Mouse (Mus musculus): ENCODE results near the gene Olfr1124.
"Not testable (repeated sequence)": the region's sequence is repeated elsewhere in the genome, so short reads cannot be mapped to it uniquely, and the experiment has no call there.

Gene Olfr1124

DNA sequence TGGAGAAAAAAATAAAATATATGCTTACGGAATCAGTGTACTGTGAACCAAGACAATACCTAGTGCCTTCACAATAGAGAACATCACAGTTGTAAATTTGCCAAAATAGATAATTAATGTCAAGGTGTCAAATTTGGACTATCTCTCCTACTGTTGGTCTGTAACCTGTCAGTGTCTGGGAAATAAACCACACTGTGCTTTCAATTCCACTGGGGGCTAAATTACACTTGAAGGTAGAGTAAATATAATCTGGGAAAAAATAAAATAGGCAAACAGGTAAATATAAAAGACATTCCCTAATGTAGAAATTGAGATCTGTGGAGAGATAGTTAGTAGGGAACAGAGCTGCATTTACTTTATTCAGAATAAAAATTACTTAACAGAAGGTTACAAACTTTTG is at the start of gene Olfr1124:
Olfr1124 (plus strand) TSS at position 301 of the 400 bp plus-strand sequence.
- DNase-seq = no peak

DNA sequence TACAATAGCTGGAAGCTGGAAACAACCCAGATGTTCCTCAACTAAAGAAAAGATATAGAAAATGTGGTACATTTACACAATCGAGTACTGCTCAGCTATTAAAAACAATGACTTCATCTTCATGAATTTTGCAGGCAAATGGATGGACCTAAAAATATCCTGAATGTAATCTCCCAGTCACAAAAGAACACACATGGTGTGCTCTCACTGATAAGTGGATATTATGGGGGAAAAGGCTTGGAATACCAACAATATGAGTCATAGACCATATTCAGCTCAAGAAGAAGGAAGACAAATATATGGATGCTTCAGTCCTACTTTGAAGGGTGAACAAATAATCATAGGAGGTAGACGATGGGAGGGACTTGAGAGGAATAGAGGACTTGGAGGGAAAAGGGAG is 46.1 kb upstream of the Olfr1124 start:
- DNase-seq = no peak

DNA sequence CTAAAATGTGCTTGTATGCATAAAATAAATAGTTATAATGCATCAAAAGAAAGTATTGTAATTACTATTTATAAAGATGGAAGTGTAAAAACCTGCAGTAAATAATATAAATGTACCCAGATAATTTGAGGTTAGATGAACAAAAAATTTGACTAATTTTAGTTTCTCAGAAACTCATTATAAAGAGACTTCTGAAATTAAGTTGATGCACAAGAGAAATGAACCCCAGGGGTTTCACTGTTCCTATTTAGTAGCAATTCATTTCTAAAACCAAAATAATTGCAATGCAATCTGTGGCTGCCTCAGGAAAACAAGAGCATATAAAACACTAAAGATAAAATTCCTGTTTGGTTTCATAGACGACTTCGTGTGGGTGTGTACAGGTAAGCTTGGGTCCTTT is 44.5 kb upstream of the Olfr1124 start, which contains the start of gene Olfr1122:
Olfr1122 (plus strand) TSS at position 301 of the 400 bp plus-strand sequence.
- no peak for DNase-seq

DNA sequence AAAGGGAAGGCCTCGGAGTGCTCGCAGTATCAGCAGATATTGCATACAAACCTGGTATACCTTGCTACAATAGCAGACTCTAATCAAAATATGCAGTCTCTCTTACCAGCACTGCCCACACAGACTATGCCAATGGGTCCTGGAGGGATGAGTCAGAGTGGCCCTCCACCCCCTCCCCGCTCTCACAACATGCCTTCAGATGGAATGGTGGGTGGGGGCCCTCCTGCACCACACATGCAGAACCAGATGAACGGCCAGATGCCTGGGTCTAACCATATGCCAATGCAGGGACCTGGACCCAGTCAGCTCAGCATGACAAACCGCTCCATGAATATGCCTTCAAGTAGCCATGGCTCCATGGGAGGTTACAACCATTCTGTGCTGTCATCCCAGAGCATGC is 36.5 kb upstream of the Olfr1124 start:
- DNase-seq = not testable (repeated sequence)

DNA sequence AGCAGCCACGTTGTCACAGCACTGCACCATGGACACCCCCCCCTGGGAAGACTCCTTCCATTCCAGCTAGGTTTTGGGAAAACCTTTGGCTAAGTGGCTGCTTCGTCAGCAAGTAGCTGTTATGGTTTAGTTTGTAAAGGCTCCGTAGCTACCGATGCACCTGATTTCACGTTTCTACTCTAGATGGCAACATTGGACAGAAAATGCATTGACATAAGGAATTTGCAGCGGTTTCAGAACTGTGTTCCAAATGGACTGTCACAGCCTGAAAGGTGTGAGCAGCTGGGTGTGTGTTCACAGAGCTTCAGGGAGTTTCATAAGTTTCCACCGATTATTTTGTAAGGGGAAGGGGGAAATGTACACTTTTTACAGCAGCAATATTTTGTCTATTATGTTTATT is 35.4 kb upstream of the Olfr1124 start:
- not testable (repeated sequence) for DNase-seq

DNA sequence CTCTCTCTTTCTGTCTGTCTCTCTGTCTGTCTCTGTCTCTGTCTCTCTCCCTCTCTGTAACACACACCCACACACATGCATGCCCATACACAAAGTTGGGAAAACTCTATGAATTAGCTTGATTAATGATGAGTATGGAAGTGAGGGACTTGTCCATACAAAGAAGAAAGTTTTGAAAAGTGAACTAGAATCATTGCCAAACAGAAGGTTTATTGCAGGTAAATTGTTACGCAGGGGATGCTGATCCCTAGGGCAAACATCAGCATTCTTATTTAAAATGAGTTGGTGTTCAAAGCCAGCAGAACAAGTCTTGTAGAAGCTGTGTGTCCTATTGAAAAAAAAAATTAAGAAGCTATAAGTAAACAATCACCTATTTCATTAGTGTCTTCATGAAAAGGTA is 13.7 kb upstream of the Olfr1124 start, which contains the start of gene Olfr1123:
Olfr1123 (plus strand) TSS at position 301 of the 400 bp plus-strand sequence.
- no peak for DNase-seq

DNA sequence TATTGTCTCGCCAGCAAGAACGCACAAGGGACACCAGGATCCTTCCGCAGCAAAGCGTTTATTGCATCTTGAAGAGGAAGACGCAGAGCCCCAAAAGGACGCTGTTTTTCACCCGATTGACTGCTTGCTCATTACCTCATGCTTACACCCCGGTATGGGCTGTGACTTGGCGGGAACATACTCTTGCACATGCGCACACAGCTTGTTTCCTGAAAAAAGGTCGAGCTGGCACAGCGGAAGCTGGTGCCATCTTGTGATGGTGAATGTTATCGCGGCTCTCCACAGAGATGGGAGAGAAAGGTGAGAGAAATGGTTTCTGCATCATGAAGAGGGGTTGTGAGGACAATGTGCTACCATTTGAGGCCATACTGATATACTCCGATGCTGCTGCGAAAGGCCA is 7.7 kb downstream of the Olfr1124 start:
- DNase-seq = no peak

DNA sequence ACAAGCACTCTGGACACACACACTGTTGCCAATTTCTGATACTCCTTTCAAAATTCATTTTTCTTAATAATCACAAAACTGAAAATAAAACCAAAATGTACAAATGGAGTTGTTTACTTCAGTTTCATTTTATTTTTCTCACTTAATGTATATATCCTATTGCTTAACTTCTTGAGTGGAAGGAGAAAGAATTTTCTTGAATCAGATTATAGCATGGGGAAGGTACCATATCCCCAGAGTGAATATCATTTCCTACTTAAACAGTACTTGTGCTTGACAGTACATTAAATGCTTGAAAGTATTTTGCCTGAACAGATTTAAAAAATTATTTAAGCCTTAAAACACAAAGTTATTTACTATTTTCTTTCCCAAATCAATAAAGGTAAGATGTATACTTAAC is 23.6 kb downstream of the Olfr1124 start, which contains the start of gene Olfr1126:
Olfr1126 (plus strand) TSS at position 301 of the 400 bp plus-strand sequence.
- no peak for DNase-seq

DNA sequence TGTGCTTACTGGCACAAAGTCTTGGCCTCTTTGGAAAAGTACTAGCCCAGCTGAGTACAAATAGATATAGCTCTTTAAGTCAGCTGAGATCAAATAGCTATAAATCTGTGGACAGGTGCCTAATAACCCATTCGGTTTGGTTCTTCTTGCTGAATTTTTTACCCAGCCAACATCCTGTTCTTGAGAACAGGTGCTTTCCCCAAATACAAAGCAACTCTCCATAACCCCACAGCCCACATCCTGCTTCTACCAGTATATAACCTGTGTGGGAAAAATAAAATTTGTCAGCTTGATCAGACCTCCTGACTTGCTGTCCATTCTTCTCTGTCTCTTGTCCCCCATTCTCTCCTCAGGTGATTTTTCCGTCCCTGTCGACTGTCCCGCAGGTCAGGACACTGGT is 31.7 kb downstream of the Olfr1124 start:
- no peak for DNase-seq

DNA sequence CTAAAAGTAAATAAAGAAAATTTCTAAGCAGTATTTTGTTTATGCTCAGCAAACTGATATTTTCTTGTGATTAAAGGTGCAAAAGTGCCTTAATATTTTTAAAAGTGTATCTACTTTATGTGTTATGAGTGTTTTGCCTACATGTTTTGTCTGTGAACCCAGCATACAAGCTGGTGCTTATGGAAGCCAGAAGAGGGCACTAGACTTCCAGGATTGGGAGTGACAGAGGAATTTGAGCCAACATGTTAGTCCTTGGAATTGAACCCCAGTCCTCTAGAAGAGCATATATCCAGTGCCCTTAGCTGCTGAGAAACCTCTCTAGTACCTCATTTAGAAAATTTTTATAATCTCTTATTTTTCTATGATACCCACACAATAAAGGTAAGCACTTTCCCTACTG is 50.1 kb downstream of the Olfr1124 start:
- DNase-seq = no peak

DNA sequence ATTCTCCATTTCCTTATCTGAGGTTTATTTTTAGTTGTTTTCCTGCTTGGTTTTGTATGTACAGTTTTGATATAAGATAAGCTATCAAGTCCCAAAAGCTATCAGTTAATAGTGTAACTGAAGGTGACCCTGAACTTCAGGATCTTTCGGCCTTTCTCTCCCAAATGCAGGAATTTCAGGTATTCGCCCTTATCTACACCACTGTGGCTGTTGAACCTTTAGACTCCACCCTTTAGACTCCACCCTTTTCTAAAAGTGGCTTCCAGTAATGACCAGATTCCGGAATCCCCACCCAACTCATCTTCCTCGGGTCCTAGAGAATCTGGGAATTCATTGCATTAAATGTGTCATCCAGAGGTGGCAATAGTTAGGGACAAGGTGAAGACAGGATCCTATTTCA is 51.1 kb downstream of the Olfr1124 start:
- DNase-seq = no peak

DNA sequence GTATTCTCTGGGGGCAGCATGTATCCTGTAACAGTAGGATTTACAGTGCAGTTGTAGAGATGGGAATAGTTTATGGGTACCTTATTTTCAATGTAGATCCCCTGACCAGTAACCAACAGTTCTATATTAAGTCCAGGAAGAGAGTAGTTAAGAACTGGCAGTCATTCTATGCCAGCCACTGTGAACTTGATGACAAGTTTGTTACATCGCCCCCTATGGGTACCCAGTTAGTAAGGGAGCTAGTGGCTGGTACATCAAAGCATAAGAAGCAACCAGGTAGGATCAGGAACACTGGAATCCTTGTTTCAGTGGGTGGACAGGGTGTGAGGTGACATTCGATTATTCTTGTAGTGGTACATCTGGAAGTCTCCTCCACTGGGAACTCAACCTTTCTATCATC is 52.2 kb downstream of the Olfr1124 start:
- no peak for DNase-seq

All from kidney, postnatal 36 days (tissue).